Mouse (Mus musculus) kidney, embryonic 15.5 days (tissue): ENCODE data around the gene Aldob. TPM values are rescaled to one million over a fixed set of nuclear protein-coding genes. Genes with fewer than 3 reads are reported as not detected.
"Not testable (repeated sequence)": the region's sequence is repeated elsewhere in the genome, so short reads cannot be mapped to it uniquely, and the experiment has no call there.

Experiments
- ATAC-seq: fragments of 200-750 bp; cut with Nextera tagmentation; replicated peaks from 2 replicates; pipeline ENCODE4 v1.8.0; 2017; ENCODE audit warnings: moderate TSS enrichment; ENCODE audit not compliant: low FRiP score
- H3K27ac ChIP-seq: fragments of 300-500 bp; sonication (generic); 2 replicates; pipeline ENCODE4 v1.5.1; 2015; ENCODE audit warnings: mild to moderate bottlenecking, inconsistent platforms
- H3K27me3 ChIP-seq: fragments of 300-500 bp; sonication (generic); 2 replicates; pipeline ENCODE4 v1.6.1; 2015; ENCODE audit warnings: inconsistent platforms
- H3K36me3 ChIP-seq: fragments of 300-500 bp; sonication (generic); 2 replicates; pipeline ENCODE4 v1.6.1; 2015; ENCODE audit warnings: inconsistent platforms
- H3K4me1 ChIP-seq: fragments of 300-500 bp; sonication (generic); 2 replicates; pipeline ENCODE4 v1.6.1; 2015; ENCODE audit warnings: inconsistent platforms
- H3K4me2 ChIP-seq: fragments of 300-500 bp; sonication (generic); 2 replicates; pipeline ENCODE4 v1.6.1; 2015; ENCODE audit warnings: moderate library complexity, mild to moderate bottlenecking, inconsistent platforms
- H3K4me3 ChIP-seq: fragments of 300-500 bp; sonication (generic); replicated peaks from 2 replicates; pipeline ENCODE4 v1.5.1; 2015; ENCODE audit warnings: mild to moderate bottlenecking, inconsistent platforms
- H3K9ac ChIP-seq: fragments of 300-500 bp; sonication (generic); 2 replicates; pipeline ENCODE4 v1.6.1; 2015; ENCODE audit warnings: mild to moderate bottlenecking, inconsistent platforms
- H3K9me3 ChIP-seq: fragments of 300-500 bp; sonication (generic); replicated peaks from 2 replicates; pipeline ENCODE4 v1.6.1; 2016; ENCODE audit warnings: inconsistent platforms
- WGBS: fragments of 180-500 bp; shearing (Covaris S2); methylation state at CpG from one replicate; pipeline ENCODE4 v1.1.7; 2015; ENCODE audit warnings: mixed read lengths; 5-methylcytosine and 5-hydroxymethylcytosine counted together
- polyA plus RNA-seq: library from polyadenylated mRNA; unstranded; fragments of >200 nt; fragmentation: Nextera tagmentation; extraction: Ambion mirVana; gene quantifications from 2 replicates; pipeline ENCODE4 v1.2.1, GENCODE M21; 2015

The Aldob gene
- polyA plus RNA-seq, 1 experiment from 2014 or later: 237 TPM

DNA sequence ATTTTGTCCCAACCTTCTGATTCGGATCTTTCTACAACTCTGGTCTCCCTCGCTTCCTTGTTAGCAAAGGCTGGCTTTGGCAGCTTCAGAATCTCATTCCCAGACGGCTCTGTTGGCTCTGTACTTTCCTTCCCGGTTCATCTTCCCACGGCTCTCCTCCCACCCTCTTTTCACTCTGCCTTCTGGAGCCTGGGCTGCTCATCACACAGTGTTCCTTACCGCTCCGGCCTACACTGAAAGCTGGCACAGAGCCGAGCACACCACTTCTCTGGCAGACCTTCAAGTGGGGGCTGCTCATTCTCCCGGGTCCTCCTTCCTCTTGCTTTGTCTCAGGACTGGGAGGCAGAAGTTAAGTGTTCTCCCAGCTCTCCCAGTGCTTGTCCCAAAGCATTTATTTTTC is 26.8 kb downstream of the Aldob start:
- Histone ChIP-seq H3K9me3 (no peaks in the 10 kb centered on the region), H3K4me1 (peaks cover 17% of the 10 kb centered on the region), H3K4me3 (peak overlapping the region; percentile 80; the same call in 1 of the 2 replicates), H3K9ac (no peak overlapping the region), H3K27ac (no peak overlapping the region), H3K36me3 (peaks cover 34% of the 10 kb centered on the region), H3K4me2 (no peak overlapping the region), H3K27me3 (no peaks in the 10 kb centered on the region)
- 82% methylated on average over 9 of the region's 9 CpGs for WGBS
- ATAC-seq: no peak

DNA sequence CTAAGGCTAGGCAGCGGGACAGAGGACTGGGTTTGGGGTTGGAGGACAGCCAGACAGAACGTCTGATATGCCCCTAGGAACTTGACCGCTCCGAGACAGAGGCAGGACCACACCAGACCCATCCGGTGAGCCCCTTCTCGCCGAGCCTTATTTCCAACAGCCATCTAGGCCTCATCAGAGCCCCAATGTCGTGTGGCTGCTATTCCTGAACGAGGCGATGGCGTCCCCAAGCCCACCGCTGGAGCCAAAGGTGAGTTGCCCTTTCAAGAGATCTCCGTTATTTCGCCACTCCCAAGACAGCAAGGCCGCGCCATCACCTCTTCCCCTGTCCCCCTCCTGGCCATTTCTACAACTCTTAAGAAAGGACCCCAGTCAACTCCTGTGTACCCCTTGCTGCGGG is 28.0 kb downstream of the Aldob start:
- H3K9ac ChIP-seq: peak overlapping the region; percentile 59
- peak; percentile 31 for ATAC-seq
- H3K27me3 ChIP-seq: no peaks in the 10 kb centered on the region
- no peaks in the 10 kb centered on the region for H3K9me3 ChIP-seq
- H3K4me3 ChIP-seq: peak overlapping the region; percentile 80
- WGBS: under 1% methylated on average over 17 of the region's 17 CpGs
- H3K36me3 ChIP-seq: peaks cover 35% of the 10 kb centered on the region
- H3K4me2 ChIP-seq: peak overlapping the region; percentile 69
- peaks cover 17% of the 10 kb centered on the region for H3K4me1 ChIP-seq
- H3K27ac ChIP-seq: peak overlapping the region; percentile 58

DNA sequence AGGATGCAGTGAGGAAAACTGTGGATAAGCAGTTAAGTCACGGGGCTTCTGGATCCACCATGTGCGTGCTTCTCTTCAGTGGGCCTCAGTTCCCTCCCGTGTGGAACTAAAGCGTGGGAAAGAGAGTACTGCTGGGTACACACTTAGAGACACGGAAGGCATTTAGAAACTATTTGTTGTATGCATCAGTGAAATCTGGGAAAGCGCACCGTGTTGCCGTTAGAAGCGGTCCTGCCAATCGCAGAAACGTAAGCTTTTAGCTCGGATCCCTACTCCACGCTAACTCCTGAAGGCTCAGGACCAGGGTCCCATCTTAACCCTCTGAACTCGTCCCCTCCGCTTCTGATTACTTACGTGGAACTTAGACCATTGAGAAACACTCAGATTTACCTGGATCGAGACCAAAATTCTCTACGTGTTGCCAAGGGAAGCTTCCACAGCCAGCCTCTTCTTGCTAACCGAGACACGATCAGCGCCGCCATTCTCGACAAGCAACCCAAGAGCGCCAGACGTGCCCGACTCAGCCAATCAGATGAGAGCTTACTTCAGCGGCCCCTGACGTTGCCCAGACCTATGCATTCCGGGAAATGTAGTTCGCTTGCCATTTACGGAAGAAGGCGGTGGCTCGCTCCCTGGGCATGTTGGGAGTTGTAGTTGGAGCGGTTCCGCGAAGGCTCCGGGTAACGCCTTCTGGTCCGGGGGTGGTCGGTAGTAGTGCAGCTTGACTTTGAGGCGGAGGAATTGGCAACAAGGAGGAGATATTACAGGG is 28.6 kb downstream of the Aldob start, which contains the start of the genes Mrpl50 and Zfp189:
TSS of gene Mrpl50 (minus strand) at position 522 of the 769 bp plus-strand sequence.
TSS of gene Zfp189 (plus strand) at position 605 of the 769 bp plus-strand sequence.
- WGBS: 0% methylated on average over 41 of the region's 41 CpGs

GRCm38 (mm10) chr4:49519476-49519875 is 29.9 kb downstream of the Aldob start:
- H3K4me1 ChIP-seq: peaks cover 17% of the 10 kb centered on the region
- H3K9me3 ChIP-seq: no peaks in the 10 kb centered on the region
- H3K36me3 ChIP-seq: peaks cover 26% of the 10 kb centered on the region
- H3K27ac ChIP-seq: no peak overlapping the region
- H3K9ac ChIP-seq: no peak overlapping the region
- no peak for ATAC-seq
- H3K4me3 ChIP-seq: 0 out of 2 replicates have a peak overlapping the region, but pooled peaks have one; percentile 14
- 81% methylated on average over 5 of the region's 5 CpGs for WGBS
- H3K4me2 ChIP-seq: peak overlapping the region; percentile 41
- H3K27me3 ChIP-seq: no peaks in the 10 kb centered on the region

More for the DNA sequence above, 28.6 kb downstream of the Aldob start, which contains the start of the genes Mrpl50 and Zfp189:
- H3K4me2 ChIP-seq: peak within 1 kb of the TSS; percentile 69
- no peaks in the 10 kb centered on the region for H3K27me3 ChIP-seq
- H3K27ac ChIP-seq: peak within 1 kb of the TSS; percentile 61
- no peaks in the 10 kb centered on the region for H3K9me3 ChIP-seq
- H3K4me3 ChIP-seq: peak within 1 kb of the TSS; percentile 80
- peak; percentile 100 for ATAC-seq
- peaks cover 17% of the 10 kb centered on the region for H3K4me1 ChIP-seq
- H3K9ac ChIP-seq: peak within 1 kb of the TSS; percentile 71
- peaks cover 29% of the 10 kb centered on the region for H3K36me3 ChIP-seq

GRCm38 (mm10) chr4:49514441-49514840 is 34.9 kb downstream of the Aldob start:
- 96% methylated on average over 6 of the region's 6 CpGs for WGBS
- Histone ChIP-seq H3K9me3 (no peaks in the 10 kb centered on the region), H3K4me3 (no peak overlapping the region), H3K4me2 (no peak overlapping the region), H3K27me3 (no peaks in the 10 kb centered on the region), H3K9ac (no peak overlapping the region), H3K27ac (no peak overlapping the region), H3K4me1 (peaks cover 6% of the 10 kb centered on the region; the same call in 1 of the 2 replicates), H3K36me3 (peaks cover 41% of the 10 kb centered on the region)
- ATAC-seq: no peak

- no peak overlapping the region for H3K4me2 ChIP-seq
- no peak for ATAC-seq
- WGBS: 89% methylated on average over 4 of the region's 4 CpGs
- H3K27me3 ChIP-seq: no peaks in the 10 kb centered on the region
- peaks cover 35% of the 10 kb centered on the region for H3K36me3 ChIP-seq
- H3K9ac ChIP-seq: no peak overlapping the region
- H3K27ac ChIP-seq: no peak overlapping the region
- no peak overlapping the region for H3K4me3 ChIP-seq
- H3K9me3 ChIP-seq: no peaks in the 10 kb centered on the region
- H3K4me1 ChIP-seq: no peaks in the 10 kb centered on the region
Observed at GRCm38 (mm10) chr4:49512636-49513035, 36.7 kb downstream of the Aldob start.

GRCm38 (mm10) chr4:49510236-49510835 is 39.0 kb downstream of the Aldob start:
- 100% methylated on average over 1 of the region's 1 CpGs for WGBS
- H3K27ac ChIP-seq, H3K4me3 ChIP-seq, H3K9me3 ChIP-seq, H3K9ac ChIP-seq, H3K4me1 ChIP-seq, H3K4me2 ChIP-seq, ATAC-seq, H3K27me3 ChIP-seq: not testable (repeated sequence)
- peaks cover 31% of the 10 kb centered on the region for H3K36me3 ChIP-seq

- H3K4me3 ChIP-seq: no peak overlapping the region
- H3K9ac ChIP-seq: no peak overlapping the region
- peaks cover 26% of the 10 kb centered on the region for H3K36me3 ChIP-seq
- H3K27ac ChIP-seq: no peak overlapping the region
- no peak overlapping the region for H3K4me2 ChIP-seq
- ATAC-seq: no peak
- 89% methylated on average over 2 of the region's 2 CpGs for WGBS
- no peaks in the 10 kb centered on the region for H3K4me1 ChIP-seq
- H3K9me3 ChIP-seq: no peaks in the 10 kb centered on the region
- no peaks in the 10 kb centered on the region for H3K27me3 ChIP-seq
Observed at GRCm38 (mm10) chr4:49509183-49509582, 40.2 kb downstream of the Aldob start.

- Histone ChIP-seq H3K9me3 (no peaks in the 10 kb centered on the region), H3K4me1 (no peaks in the 10 kb centered on the region), H3K27me3 (no peaks in the 10 kb centered on the region), H3K27ac (no peak within 1 kb of the TSS), H3K4me3 (no peak within 1 kb of the TSS), H3K9ac (no peak within 1 kb of the TSS), H3K4me2 (no peak within 1 kb of the TSS), H3K36me3 (peaks cover under 1% of the 10 kb centered on the region; the same call in 1 of the 2 replicates)
- WGBS: 73% methylated on average over 3 of the region's 3 CpGs
- ATAC-seq: no peak
Observed at GRCm38 (mm10) chr4:49506386-49506785, 43.0 kb downstream of the Aldob start, which contains the start of gene Baat. Baat (minus strand) TSS chr4:49506557.

GRCm38 (mm10) chr4:49503563-49503962 is 45.8 kb downstream of the Aldob start:
- no peak for ATAC-seq
- Histone ChIP-seq H3K27ac (no peak overlapping the region), H3K4me3 (no peak overlapping the region), H3K4me2 (no peak overlapping the region), H3K9me3 (no peaks in the 10 kb centered on the region), H3K4me1 (no peaks in the 10 kb centered on the region), H3K27me3 (no peaks in the 10 kb centered on the region), H3K36me3 (no peaks in the 10 kb centered on the region), H3K9ac (no peak overlapping the region)
- 88% methylated on average over 1 of the region's 1 CpGs for WGBS
